Mouse (Mus musculus): Measurements from ENCODE around the gene Gm10130. TPM values are rescaled to one million over a fixed set of nuclear protein-coding genes. Genes with fewer than 3 reads are reported as not detected.
"Not testable (repeated sequence)": the region's sequence is repeated elsewhere in the genome, so short reads cannot be mapped to it uniquely, and the experiment has no call there.

Gene Gm10130
- not detected in 2 replicates for polyA plus RNA-seq (2012)

DNA sequence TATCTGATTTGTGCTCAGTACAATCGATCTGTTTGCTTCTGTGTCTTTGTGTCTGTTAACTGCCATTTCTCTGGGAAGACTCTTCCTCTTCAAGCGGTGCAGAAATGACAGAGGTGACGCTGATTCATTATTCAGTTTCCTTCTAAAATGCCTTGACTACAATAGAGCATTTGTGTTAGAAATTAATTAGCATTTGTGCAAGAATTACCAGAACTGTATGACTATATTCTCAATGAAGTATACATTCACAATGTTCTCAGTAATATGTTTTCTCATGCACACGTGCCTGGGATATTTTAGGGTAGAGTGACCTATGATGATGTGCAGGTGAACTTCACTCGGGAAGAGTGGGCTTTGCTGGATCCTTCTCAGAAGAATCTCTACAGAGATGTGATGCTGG is at the start of gene Gm10130:
TSS of gene Gm10130 (plus strand) at position 301 of the 400 bp plus-strand sequence.
- Histone ChIP-seq H3K4me1 (ENCODE audit: control insufficient read depth) (no peaks in the 10 kb centered on the region), H3K9me3 (ENCODE audit: control insufficient read depth, low read length) (peaks cover 12% of the 10 kb centered on the region), H3K27me3 (ENCODE audit: control insufficient read depth) (no peaks in the 10 kb centered on the region), H3K36me3 (ENCODE audit: control insufficient read depth) (peaks cover 10% of the 10 kb centered on the region), H3K4me3 (replicated peaks) (no peak within 1 kb of the TSS)
- no peak for TF ChIP-seq GATA1 (IDR thresholded peaks at IDR 0.05; ENCODE audit: low read length)
- TF ChIP-seq TAL1 (IDR thresholded peaks at IDR 0.05; ENCODE audit: low read length): no peak

DNA sequence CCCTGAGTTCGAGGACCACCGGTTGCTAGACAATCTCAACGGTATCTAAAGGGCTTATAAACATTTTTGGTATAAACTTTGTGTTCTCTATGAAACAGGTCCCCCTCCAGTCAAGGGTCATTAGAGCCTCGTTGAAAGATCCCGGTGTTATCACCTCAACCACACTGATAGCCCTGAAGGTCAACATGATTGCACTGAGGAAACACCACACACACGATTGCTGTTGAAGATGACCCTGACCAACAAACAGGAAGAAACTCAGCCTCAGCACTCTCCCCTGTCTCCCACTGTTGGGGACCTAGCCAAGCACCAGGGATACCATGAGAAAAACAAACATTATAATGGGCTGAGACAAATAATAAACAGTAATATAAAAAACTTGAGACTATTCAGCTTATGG is 29.8 kb upstream of the Gm10130 start:
- Histone ChIP-seq H3K36me3 (ENCODE audit: control insufficient read depth) (no peaks in the 10 kb centered on the region), H3K9me3 (ENCODE audit: control insufficient read depth, low read length) (peaks cover 3% of the 10 kb centered on the region; the same call in 1 of the 2 replicates), H3K27me3 (ENCODE audit: control insufficient read depth) (no peaks in the 10 kb centered on the region), H3K4me3 (replicated peaks) (no peak overlapping the region), H3K4me1 (ENCODE audit: control insufficient read depth) (no peaks in the 10 kb centered on the region)
- TF ChIP-seq GATA1 (IDR thresholded peaks at IDR 0.05; ENCODE audit: low read length) (no peak), TAL1 (IDR thresholded peaks at IDR 0.05; ENCODE audit: low read length) (no peak)

DNA sequence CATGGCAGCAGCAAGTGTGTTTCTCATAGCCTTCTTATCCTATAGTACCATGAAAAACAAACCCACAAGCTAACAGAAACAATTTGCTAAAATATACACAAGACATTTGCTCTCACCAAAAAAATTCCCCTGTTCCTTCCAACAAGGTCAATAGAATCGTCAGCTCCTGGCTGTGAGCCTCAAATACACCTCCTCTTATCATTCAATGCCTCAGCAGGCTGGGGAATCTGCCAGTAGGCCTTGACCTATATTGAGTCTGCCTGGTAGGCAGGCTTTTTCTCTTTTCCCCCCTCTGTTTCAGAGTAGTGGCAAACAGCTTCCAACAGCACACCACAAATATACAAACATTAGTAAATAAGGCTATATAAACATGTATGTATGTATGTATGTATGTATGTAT is 24.4 kb upstream of the Gm10130 start:
- TF ChIP-seq TAL1 (IDR thresholded peaks at IDR 0.05; ENCODE audit: low read length) (no peak), GATA1 (IDR thresholded peaks at IDR 0.05; ENCODE audit: low read length) (no peak)
- Histone ChIP-seq H3K27me3 (ENCODE audit: control insufficient read depth) (no peaks in the 10 kb centered on the region), H3K4me1 (ENCODE audit: control insufficient read depth) (no peaks in the 10 kb centered on the region), H3K4me3 (replicated peaks) (no peak overlapping the region), H3K36me3 (ENCODE audit: control insufficient read depth) (no peaks in the 10 kb centered on the region), H3K9me3 (ENCODE audit: control insufficient read depth, low read length) (no peaks in the 10 kb centered on the region)

DNA sequence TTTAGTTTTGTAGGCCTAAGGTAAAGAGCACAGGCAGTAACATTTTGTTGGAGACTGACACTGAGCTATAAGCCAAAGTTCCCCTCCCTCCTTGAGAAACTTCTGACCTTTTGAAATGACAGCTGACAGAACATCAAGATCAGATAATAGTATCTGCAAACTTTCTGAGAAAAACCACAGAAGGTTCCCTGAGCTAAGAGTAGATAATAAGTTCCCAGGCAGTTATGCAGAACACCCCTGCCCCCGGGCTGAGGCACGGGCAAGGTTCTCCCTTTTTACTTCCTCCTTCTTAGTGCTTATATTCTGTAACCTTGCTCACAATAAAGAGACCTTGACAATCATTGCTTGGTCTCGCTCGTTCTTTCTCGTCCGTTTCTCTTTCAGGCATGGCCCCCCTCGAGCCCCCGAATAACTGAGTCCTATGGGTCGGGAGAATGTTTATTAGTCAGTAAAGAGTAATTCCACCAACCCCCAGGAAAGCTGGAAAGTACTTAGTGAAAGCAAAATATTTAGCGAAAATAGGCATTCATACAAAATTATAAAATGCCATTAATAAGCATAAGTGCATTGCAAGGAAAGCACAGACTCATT is 16.2 kb upstream of the Gm10130 start:
- peaks cover 6% of the 10 kb centered on the region for H3K4me1 ChIP-seq (ENCODE audit: control insufficient read depth)
- no peak overlapping the region for H3K4me3 ChIP-seq (replicated peaks)
- no peaks in the 10 kb centered on the region for H3K27me3 ChIP-seq (ENCODE audit: control insufficient read depth)
- TF ChIP-seq TAL1 (IDR thresholded peaks at IDR 0.05; ENCODE audit: low read length): no peak
- TF ChIP-seq GATA1 (IDR thresholded peaks at IDR 0.05; ENCODE audit: low read length): no peak
- H3K36me3 ChIP-seq (ENCODE audit: control insufficient read depth): no peaks in the 10 kb centered on the region
- H3K9me3 ChIP-seq (ENCODE audit: control insufficient read depth, low read length): no peaks in the 10 kb centered on the region

DNA sequence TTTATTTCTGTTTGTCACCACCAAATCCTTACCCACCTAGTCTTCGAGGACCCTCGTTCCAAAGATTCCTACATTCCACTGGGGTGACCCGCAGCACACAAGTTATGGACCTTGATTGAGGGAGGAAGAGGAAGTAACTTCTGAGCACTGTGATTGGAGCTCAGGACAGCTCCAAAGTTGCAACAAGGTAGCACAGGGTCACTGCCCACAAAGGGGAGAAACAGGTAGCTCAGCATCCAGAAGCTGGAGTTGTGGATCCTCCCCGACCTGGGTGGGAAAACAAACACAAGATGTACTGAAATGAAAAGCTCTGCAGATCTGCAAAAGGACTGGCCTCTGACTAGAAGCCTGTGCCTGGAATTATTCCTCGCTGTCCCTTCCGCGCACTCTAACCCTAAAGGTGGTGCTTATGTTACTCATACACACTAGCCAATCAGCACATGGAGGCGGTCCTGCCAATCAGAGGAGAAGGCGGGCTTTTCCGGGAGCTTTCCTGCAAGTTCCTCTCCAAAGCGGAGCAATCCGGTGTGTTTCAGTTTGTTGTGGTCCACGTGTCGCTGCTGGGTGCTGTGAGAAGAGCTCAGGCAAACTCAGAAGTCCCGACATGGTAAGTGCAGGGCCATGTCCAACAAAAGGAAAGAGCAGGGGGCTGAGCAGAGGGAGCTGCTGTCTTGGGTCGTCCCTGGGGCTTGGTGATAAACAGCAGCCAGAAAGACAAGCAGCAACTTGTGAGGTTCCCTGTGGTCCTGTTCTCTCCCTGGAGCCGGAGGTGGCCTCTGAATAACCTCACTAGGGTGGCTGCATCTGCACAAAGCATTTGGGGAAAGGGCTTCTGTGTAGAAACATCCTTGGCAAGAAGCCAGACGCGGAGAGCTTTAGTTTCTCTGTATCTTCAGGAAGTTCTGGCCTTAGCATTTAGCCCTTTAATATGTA is 12.3 kb upstream of the Gm10130 start:
- H3K4me1 ChIP-seq (ENCODE audit: control insufficient read depth); H3K27me3 ChIP-seq (ENCODE audit: control insufficient read depth); H3K36me3 ChIP-seq (ENCODE audit: control insufficient read depth); H3K9me3 ChIP-seq (ENCODE audit: control insufficient read depth, low read length): not testable (repeated sequence)
- peak overlapping the region; percentile 71 for H3K4me3 ChIP-seq (replicated peaks)

DNA sequence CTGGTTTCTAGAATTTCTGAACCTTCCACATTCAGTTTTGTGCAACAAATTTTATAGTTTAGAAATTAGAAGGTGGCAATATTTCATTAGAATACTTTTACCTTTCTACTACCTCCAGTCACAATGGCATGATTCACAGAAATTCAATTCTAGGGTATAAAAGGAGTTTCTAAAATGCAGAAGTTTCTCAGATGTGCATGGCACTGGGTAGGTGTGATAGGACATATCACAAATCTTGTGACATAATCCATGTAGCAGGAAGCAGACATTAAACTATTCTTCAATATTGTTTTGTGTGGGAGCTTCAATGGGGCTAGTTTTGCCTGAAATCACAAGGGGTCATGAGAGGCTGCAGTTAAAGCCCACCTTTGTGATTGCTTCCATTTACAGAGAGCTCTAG is 7.4 kb upstream of the Gm10130 start:
- Histone ChIP-seq H3K36me3 (ENCODE audit: control insufficient read depth) (peaks cover 2% of the 10 kb centered on the region), H3K9me3 (ENCODE audit: control insufficient read depth, low read length) (peaks cover 12% of the 10 kb centered on the region)
- TF ChIP-seq TAL1 (IDR thresholded peaks at IDR 0.05; ENCODE audit: low read length) (no peak), GATA1 (IDR thresholded peaks at IDR 0.05; ENCODE audit: low read length) (no peak)

DNA sequence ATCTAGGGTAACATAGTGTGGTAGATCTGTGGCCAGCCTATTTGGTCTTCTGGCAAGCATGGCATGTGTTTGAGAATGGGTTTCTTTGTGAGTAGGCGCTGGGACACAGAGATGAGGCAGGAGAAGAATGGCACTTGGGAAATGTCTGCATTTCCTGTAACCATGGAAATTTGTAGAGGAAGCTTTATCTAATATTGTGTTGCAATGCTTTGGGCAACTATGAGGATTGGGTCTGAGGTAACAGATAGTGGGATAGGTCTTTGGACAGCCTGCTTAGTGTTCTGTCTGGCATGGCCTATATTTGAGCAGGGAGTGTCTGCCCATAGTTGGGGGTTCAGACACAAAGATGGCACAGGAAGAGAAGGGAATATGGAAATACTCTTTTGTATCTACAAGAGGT is 4.5 kb upstream of the Gm10130 start:
- H3K9me3 ChIP-seq (ENCODE audit: control insufficient read depth, low read length): peaks cover 12% of the 10 kb centered on the region
- TF ChIP-seq GATA1 (IDR thresholded peaks at IDR 0.05; ENCODE audit: low read length) (no peak), TAL1 (IDR thresholded peaks at IDR 0.05; ENCODE audit: low read length) (no peak)

More for the DNA sequence above, 7.4 kb upstream of the Gm10130 start:
- Histone ChIP-seq H3K4me3 (replicated peaks) (no peak overlapping the region), H3K27me3 (ENCODE audit: control insufficient read depth) (no peaks in the 10 kb centered on the region), H3K4me1 (ENCODE audit: control insufficient read depth) (peaks cover 3% of the 10 kb centered on the region; the same call in 1 of the 2 replicates)

DNA sequence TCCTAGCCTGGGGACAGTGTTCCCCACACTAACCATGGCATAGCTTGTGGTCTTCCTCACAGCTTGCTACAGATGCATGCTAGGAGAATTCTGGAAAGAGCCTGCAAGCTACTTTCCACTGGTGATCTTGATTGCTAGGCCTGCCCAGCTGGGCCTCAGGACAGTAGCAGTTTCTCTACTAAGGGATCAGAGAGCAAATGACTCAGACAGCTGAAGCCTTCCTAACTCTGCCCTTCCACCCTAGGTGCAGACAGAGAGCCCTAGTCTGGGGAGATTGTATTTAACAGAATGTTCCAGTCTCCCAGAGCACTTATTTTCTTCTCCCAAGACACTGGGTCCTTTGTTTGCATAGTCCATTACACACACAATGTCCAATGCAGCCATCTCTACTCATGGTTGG is 33.6 kb downstream of the Gm10130 start:
- H3K9me3 ChIP-seq (ENCODE audit: control insufficient read depth, low read length); H3K4me1 ChIP-seq (ENCODE audit: control insufficient read depth); H3K36me3 ChIP-seq (ENCODE audit: control insufficient read depth); H3K4me3 ChIP-seq (replicated peaks); H3K27me3 ChIP-seq (ENCODE audit: control insufficient read depth): not testable (repeated sequence)

More for the DNA sequence above, 4.5 kb upstream of the Gm10130 start:
- no peak overlapping the region for H3K4me3 ChIP-seq (replicated peaks)
- H3K4me1 ChIP-seq (ENCODE audit: control insufficient read depth): no peaks in the 10 kb centered on the region
- peaks cover 2% of the 10 kb centered on the region for H3K36me3 ChIP-seq (ENCODE audit: control insufficient read depth)
- no peaks in the 10 kb centered on the region for H3K27me3 ChIP-seq (ENCODE audit: control insufficient read depth)

DNA sequence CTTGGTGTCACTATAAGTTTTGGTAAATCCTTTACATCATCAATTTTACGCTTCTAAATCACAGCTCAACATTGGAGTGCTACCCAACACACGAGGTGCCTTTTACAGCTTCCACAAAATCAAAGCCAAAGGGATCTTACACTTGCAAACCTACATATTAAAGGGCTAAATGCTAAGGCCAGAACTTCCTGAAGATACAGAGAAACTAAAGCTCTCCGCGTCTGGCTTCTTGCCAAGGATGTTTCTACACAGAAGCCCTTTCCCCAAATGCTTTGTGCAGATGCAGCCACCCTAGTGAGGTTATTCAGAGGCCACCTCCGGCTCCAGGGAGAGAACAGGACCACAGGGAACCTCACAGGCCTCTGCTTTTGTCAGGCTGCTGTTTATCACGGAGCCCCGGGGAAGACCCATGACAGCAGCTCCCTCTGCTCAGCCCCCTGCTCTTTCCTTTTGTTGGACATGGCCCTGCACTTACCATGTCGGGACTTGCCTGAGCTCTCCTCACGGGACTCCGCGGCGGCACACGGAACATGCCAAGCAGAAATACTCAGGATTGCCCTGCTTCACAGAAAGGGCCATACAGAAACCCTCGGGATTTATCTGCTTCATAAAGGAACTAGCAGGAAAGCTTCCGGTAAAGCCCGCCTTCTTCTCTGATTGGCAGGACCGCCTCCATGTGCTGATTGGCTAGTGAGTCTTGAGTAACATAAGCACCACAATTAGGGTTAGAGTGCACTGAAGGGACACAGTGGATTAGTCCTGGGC is 38.8 kb downstream of the Gm10130 start, which contains the start of gene 3300002I08Rik:
TSS of gene 3300002I08Rik (minus strand) at position 653 of the 765 bp plus-strand sequence.
- not testable (repeated sequence) for H3K36me3 ChIP-seq (ENCODE audit: control insufficient read depth)

More for the DNA sequence above, 38.8 kb downstream of the Gm10130 start, which contains the start of gene 3300002I08Rik:
- H3K27me3 ChIP-seq (ENCODE audit: control insufficient read depth); H3K9me3 ChIP-seq (ENCODE audit: control insufficient read depth, low read length); H3K4me1 ChIP-seq (ENCODE audit: control insufficient read depth): not testable (repeated sequence)
- peak within 1 kb of the TSS; percentile 64 for H3K4me3 ChIP-seq (replicated peaks)

Measured in erythroblast, embryonic 14.5 days (primary cell).